Mouse (Mus musculus) MEL (cell line): Measurements from ENCODE around the gene Snrnp35. TPM values are rescaled to one million over a fixed set of nuclear protein-coding genes. Genes with fewer than 3 reads are reported as not detected.
A peak's percentile ranks its signal among the peaks of the same experiment; 100 is the strongest.

Experiments used
- DNase-seq: peaks from one replicate; pipeline ENCODE4 v3.0.0; 2011; ENCODE audit warnings: low read depth, low spot score
- H3K27ac ChIP-seq: 2 replicates; pipeline ENCODE4 v1.5.1; 2012; ENCODE audit warnings: low read depth, mild to moderate bottlenecking, control low read depth, low read length, moderate library complexity; ENCODE audit not compliant: control insufficient read depth
- H3K27me3 ChIP-seq, 2 experiments: fragments of 150-350 bp in 1 of 2; sonication (generic) in 1 of 2; 2 replicates each; pipeline ENCODE4 v1.6.1; 2012; ENCODE audit warnings: low read length in 2 of 2, mild to moderate bottlenecking in 2 of 2, improper control_type of control experiment in 1 of 2, moderate library complexity in 1 of 2; ENCODE audit not compliant: insufficient read depth in 2 of 2, control insufficient read depth in 1 of 2
- H3K36me3 ChIP-seq, 2 experiments: 2 replicates each; pipeline ENCODE4 v1.6.1; 2012 to 2014; ENCODE audit warnings: low read length in 2 of 2, improper control_type of control experiment in 1 of 2, inconsistent platforms in 1 of 2, mild to moderate bottlenecking in 1 of 2; ENCODE audit not compliant: insufficient read depth in 2 of 2, control insufficient read depth in 1 of 2
- H3K4me1 ChIP-seq, 2 experiments: fragments of 150-350 bp in 1 of 2; sonication (generic) in 1 of 2; 2 replicates each; pipeline ENCODE4 v1.6.1; 2012; ENCODE audit warnings: low read length in 2 of 2, improper control_type of control experiment in 1 of 2, mild to moderate bottlenecking in 1 of 2; ENCODE audit not compliant: insufficient read depth in 2 of 2, control insufficient read depth in 1 of 2
- H3K4me3 ChIP-seq, 2 experiments: fragments of 150-350 bp in 1 of 2; sonication (generic) in 1 of 2; 2 replicates each; pipeline ENCODE4 v1.5.1; 2012; ENCODE audit warnings: low read depth in 2 of 2, low read length in 2 of 2, mild to moderate bottlenecking in 2 of 2, moderate library complexity in 2 of 2, control low read depth in 1 of 2, improper control_type of control experiment in 1 of 2; ENCODE audit not compliant: control insufficient read depth in 1 of 2, insufficient read depth in 1 of 2
- H3K79me2 ChIP-seq: 2 replicates; pipeline ENCODE4 v1.6.1; 2012; ENCODE audit warnings: mild to moderate bottlenecking, low read length, moderate library complexity; ENCODE audit not compliant: control insufficient read depth, poor library complexity, insufficient read depth
- H3K9ac ChIP-seq: 2 replicates; pipeline ENCODE4 v1.6.1; 2012; ENCODE audit warnings: low read depth, mild to moderate bottlenecking, control low read depth, low read length, moderate library complexity; ENCODE audit not compliant: control insufficient read depth, poor library complexity, severe bottlenecking
- H3K9me3 ChIP-seq: fragments of 150-350 bp; sonication (generic); replicated peaks from 2 replicates; pipeline ENCODE4 v1.6.1; 2012; ENCODE audit warnings: mild to moderate bottlenecking, low read length, improper control_type of control experiment, moderate library complexity; ENCODE audit not compliant: insufficient read depth
- CTCF ChIP-seq, 3 experiments: IDR thresholded peaks in 2 of 3; conservative IDR thresholded peaks in 1 of 3; 2 replicates each; pipeline ENCODE4 v1.5.1; 2011 to 2012; ENCODE audit warnings: low read length in 3 of 3, low read depth in 2 of 3, mild to moderate bottlenecking in 2 of 3, improper control_type of control experiment in 1 of 3, inconsistent platforms in 1 of 3, mixed read lengths in 1 of 3, moderate library complexity in 1 of 3; ENCODE audit not compliant: control insufficient read depth in 1 of 3, insufficient read depth in 1 of 3, poor library complexity in 1 of 3, severe bottlenecking in 1 of 3
- ETS1 ChIP-seq: IDR thresholded peaks from 2 replicates; pipeline ENCODE4 v1.6.1; 2012; ENCODE audit warnings: low read depth, mild to moderate bottlenecking, inconsistent platforms, low read length, improper control_type of control experiment, moderate library complexity
- GABPA ChIP-seq: IDR thresholded peaks from 2 replicates; pipeline ENCODE4 v1.6.1; 2012; ENCODE audit warnings: low read depth, mild to moderate bottlenecking, inconsistent platforms, low read length, improper control_type of control experiment, moderate library complexity
- GATA1 ChIP-seq: IDR thresholded peaks from 2 replicates; pipeline ENCODE4 v1.6.1; 2011; ENCODE audit warnings: low read depth, low read length, improper control_type of control experiment
- HCFC1 ChIP-seq: IDR thresholded peaks from 2 replicates; pipeline ENCODE4 v1.6.1; 2012; ENCODE audit warnings: low read depth, mild to moderate bottlenecking, inconsistent platforms, low read length, improper control_type of control experiment, moderate library complexity
- KAT2A ChIP-seq: conservative IDR thresholded peaks from 2 replicates; pipeline ENCODE4 v1.6.1; 2012; ENCODE audit warnings: low read depth, low read length, improper control_type of control experiment, inconsistent platforms
- MAX ChIP-seq: IDR thresholded peaks from 2 replicates; pipeline ENCODE4 v1.6.1; 2011; ENCODE audit warnings: low read length, improper control_type of control experiment
- MAZ ChIP-seq: IDR thresholded peaks from 2 replicates; pipeline ENCODE4 v1.6.1; 2012; ENCODE audit warnings: low read depth, mild to moderate bottlenecking, inconsistent platforms, low read length, improper control_type of control experiment
- MEF2A ChIP-seq: IDR thresholded peaks from 2 replicates; pipeline ENCODE4 v1.6.1; 2014; ENCODE audit warnings: low read depth, mild to moderate bottlenecking, inconsistent platforms, low read length, improper control_type of control experiment; ENCODE audit not compliant: poor library complexity, insufficient replicate concordance, severe bottlenecking; ENCODE audit errors: extremely low read depth
- NRF1 ChIP-seq: IDR thresholded peaks from 2 replicates; pipeline ENCODE4 v1.6.1; 2014; ENCODE audit warnings: low read depth, mild to moderate bottlenecking, inconsistent platforms, low read length, improper control_type of control experiment, moderate library complexity; ENCODE audit not compliant: poor library complexity, insufficient read depth, severe bottlenecking
- POLR2A ChIP-seq, 2 experiments: IDR thresholded peaks; 2 replicates each; pipeline ENCODE4 v1.6.1; 2011 to 2012; ENCODE audit warnings: low read length in 2 of 2, mild to moderate bottlenecking in 2 of 2, control low read depth in 1 of 2, improper control_type of control experiment in 1 of 2, low read depth in 1 of 2, moderate library complexity in 1 of 2; ENCODE audit not compliant: control insufficient read depth in 1 of 2, insufficient read depth in 1 of 2, poor library complexity in 1 of 2
- RAD21 ChIP-seq: IDR thresholded peaks from 2 replicates; pipeline ENCODE4 v1.6.1; 2011; ENCODE audit warnings: mild to moderate bottlenecking, low read depth, low read length, improper control_type of control experiment
- SMC3 ChIP-seq: IDR thresholded peaks from 2 replicates; pipeline ENCODE4 v1.6.1; 2011; ENCODE audit warnings: low read depth, low read length, improper control_type of control experiment
- TAL1 ChIP-seq: IDR thresholded peaks from 2 replicates; pipeline ENCODE4 v1.6.1; 2012; ENCODE audit warnings: mild to moderate bottlenecking, inconsistent platforms, low read length, moderate library complexity, mixed read lengths
- TBP ChIP-seq: IDR thresholded peaks from 2 replicates; pipeline ENCODE4 v1.8.0; 2011; ENCODE audit warnings: low read depth, low read length, improper control_type of control experiment
- UBTF ChIP-seq: IDR thresholded peaks from 2 replicates; pipeline ENCODE4 v1.6.1; 2012; ENCODE audit warnings: low read depth, mild to moderate bottlenecking, inconsistent platforms, low read length, improper control_type of control experiment, moderate library complexity, borderline replicate concordance; ENCODE audit not compliant: insufficient read depth
- USF1 ChIP-seq: IDR thresholded peaks from 2 replicates; pipeline ENCODE4 v1.6.1; 2014; ENCODE audit warnings: low read depth, mild to moderate bottlenecking, inconsistent platforms, low read length, improper control_type of control experiment, moderate library complexity
- USF2 ChIP-seq, 2 experiments: IDR thresholded peaks; 2 replicates each; pipeline ENCODE4 v1.6.1; 2011 to 2012; ENCODE audit warnings: improper control_type of control experiment in 2 of 2, low read length in 2 of 2, borderline replicate concordance in 1 of 2, inconsistent platforms in 1 of 2, low read depth in 1 of 2, mild to moderate bottlenecking in 1 of 2; ENCODE audit not compliant: insufficient read depth in 1 of 2
- ZC3H11A ChIP-seq: IDR thresholded peaks from 2 replicates; pipeline ENCODE4 v1.6.1; 2012; ENCODE audit warnings: low read depth, mild to moderate bottlenecking, inconsistent platforms, low read length, improper control_type of control experiment
- ZKSCAN1 ChIP-seq: IDR thresholded peaks from 2 replicates; pipeline ENCODE4 v1.6.1; 2012; ENCODE audit warnings: low read depth, mild to moderate bottlenecking, inconsistent platforms, low read length, improper control_type of control experiment, moderate library complexity
- ZNF384 ChIP-seq: IDR thresholded peaks from 2 replicates; pipeline ENCODE4 v1.6.1; 2012; ENCODE audit warnings: low read depth, mild to moderate bottlenecking, inconsistent platforms, low read length, improper control_type of control experiment
- polyA plus RNA-seq, 2 experiments: library from polyadenylated mRNA; stranded (reverse) in 1 of 2; unstranded in 1 of 2; fragments of >175 nt in 1 of 2; fragments of >200 nt in 1 of 2; gene quantifications; 2 replicates each; pipeline versions ENCODE4 v1.2.1 to v1.2.4; 2012; ENCODE audit warnings: low replicate concordance in 2 of 2, low read depth in 1 of 2; ENCODE audit not compliant: insufficient read length in 2 of 2, insufficient read depth in 1 of 2, missing spikeins in 1 of 2
- total RNA-seq: library from RNA; depleted of rRNA; stranded (reverse); fragments of 300-350 nt; gene quantifications from 2 replicates; pipeline ENCODE4 v1.2.3, GENCODE M21; 2012

The Snrnp35 gene
- total and polyA plus RNA-seq, 3 experiments: 11.7 to 18.3 TPM; not detected in 1

DNA sequence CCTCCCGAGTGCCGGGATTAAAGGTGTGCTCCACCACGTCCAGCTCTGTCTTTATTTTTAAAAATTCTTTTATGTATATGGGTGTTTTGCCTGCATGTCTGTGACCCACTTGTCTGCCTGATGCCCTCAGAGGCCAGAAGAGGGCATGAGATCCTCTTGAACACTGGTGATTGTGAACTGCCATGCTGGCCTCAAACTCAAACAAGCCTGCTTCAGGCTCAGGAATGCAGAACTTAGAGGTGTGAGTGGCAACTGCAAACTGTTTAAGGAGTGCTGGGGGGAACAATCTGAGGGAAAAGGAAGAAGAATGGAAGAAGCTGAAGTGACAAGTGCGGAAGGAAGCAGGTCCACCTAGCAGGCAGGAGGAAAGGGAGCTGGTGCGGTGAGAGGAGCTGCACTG lies 44.7 kb upstream of the Snrnp35 start:
- H3K27ac ChIP-seq: no peak overlapping the region
- TF ChIP-seq ZC3H11A: 0 out of 2 replicates have a peak, but pooled peaks have one; percentile 15
- peak; percentile 47 for TF ChIP-seq RAD21
- no peak for TF ChIP-seq KAT2A
- 0 out of 2 replicates have a peak, but pooled peaks have one; percentile 31 for TF ChIP-seq TBP
- TF ChIP-seq CTCF (IDR thresholded peaks at IDR 0.05 in 2 of 3, conservative IDR thresholded peaks at IDR 0.05 in 1 of 3; ENCODE audit: control insufficient read depth in 1 of 3, insufficient read depth in 1 of 3, low read depth in 2 of 3, low read length in 3 of 3, poor library complexity in 1 of 3, severe bottlenecking in 1 of 3): peak in 2 of 3 experiments; percentile 49 to 58; a peak in 4 of 6 replicates
- TF ChIP-seq HCFC1: no peak
- peak; percentile 57 for TF ChIP-seq SMC3
- H3K79me2 ChIP-seq: peaks cover 11% of the 10 kb centered on the region
- peaks cover 0 to 19% of the 10 kb centered on the region in 2 experiments; a peak in 2 of 4 replicates for H3K36me3 ChIP-seq
- no peak overlapping the region for H3K9ac ChIP-seq
- H3K4me1 ChIP-seq: peaks cover 4 to 16% of the 10 kb centered on the region in 2 experiments
- no peak overlapping the region for H3K4me3 ChIP-seq
- DNase-seq: peak; percentile 62
- no peaks in the 10 kb centered on the region for H3K9me3 ChIP-seq
- no peaks in the 10 kb centered on the region for H3K27me3 ChIP-seq

- Histone ChIP-seq H3K4me3 (peak overlapping the region; percentile 67 to 76), H3K36me3 (peaks cover 0 to 21% of the 10 kb centered on the region in 2 experiments; a peak in 2 of 4 replicates), H3K9me3 (no peaks in the 10 kb centered on the region), H3K27ac (peak overlapping the region; percentile 69), H3K27me3 (no peaks in the 10 kb centered on the region), H3K79me2 (peaks cover 11% of the 10 kb centered on the region), H3K4me1 (peaks cover 4 to 16% of the 10 kb centered on the region in 2 experiments), H3K9ac (peak overlapping the region; percentile 76)
- DNase-seq: no peak
- TF ChIP-seq TAL1: no peak
- TF ChIP-seq ETS1: no peak
- TF ChIP-seq MAZ: no peak
- TF ChIP-seq SMC3: no peak
- no peak for TF ChIP-seq GATA1
- no peak for TF ChIP-seq ZKSCAN1
- TF ChIP-seq UBTF: no peak
- TF ChIP-seq USF2 (IDR thresholded peaks at IDR 0.05; ENCODE audit: borderline replicate concordance in 1 of 2, insufficient read depth in 1 of 2, low read depth in 1 of 2, low read length in 2 of 2): no peak
- TF ChIP-seq MEF2A: no peak
- TF ChIP-seq KAT2A: no peak
- TF ChIP-seq USF1: no peak
- TF ChIP-seq CTCF (IDR thresholded peaks at IDR 0.05 in 2 of 3, conservative IDR thresholded peaks at IDR 0.05 in 1 of 3; ENCODE audit: control insufficient read depth in 1 of 3, insufficient read depth in 1 of 3, low read depth in 2 of 3, low read length in 3 of 3, poor library complexity in 1 of 3, severe bottlenecking in 1 of 3): no peak
- no peak for TF ChIP-seq NRF1
- no peak for TF ChIP-seq POLR2A (IDR thresholded peaks at IDR 0.05; ENCODE audit: control insufficient read depth in 1 of 2, insufficient read depth in 1 of 2, low read depth in 1 of 2, low read length in 2 of 2, poor library complexity in 1 of 2)
- no peak for TF ChIP-seq TBP
- TF ChIP-seq ZNF384: no peak
- no peak for TF ChIP-seq MAX
- TF ChIP-seq GABPA: no peak
Measured at GRCm38 (mm10) chr5:124438746-124439145, 44.2 kb upstream of the Snrnp35 start.
